Mouse (Mus musculus): ENCODE data around the gene Ahsg. TPM values are rescaled to one million over a fixed set of nuclear protein-coding genes. Genes with fewer than 3 reads are reported as not detected.

Gene Ahsg
- polyA plus RNA-seq, 2 experiments from 2014 or later = not detected

DNA sequence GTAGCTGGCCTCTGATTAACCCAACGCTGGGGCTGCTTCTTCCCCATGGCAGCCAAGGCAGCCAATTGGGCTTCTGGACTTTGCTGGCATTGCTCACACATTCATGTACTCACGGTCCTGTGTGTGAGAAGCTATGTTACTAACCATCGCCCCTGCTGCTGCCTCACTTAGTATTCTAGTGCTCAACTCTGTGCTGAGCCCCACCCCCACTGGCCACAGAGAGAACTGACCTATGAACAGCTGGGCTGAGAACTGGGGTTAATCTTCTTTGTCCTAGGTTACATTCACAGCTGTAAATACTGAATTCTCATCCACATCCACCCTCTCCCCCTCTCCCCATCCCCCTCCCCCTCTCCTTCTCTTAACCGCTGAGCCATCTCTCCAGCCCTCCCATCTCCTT, 2.2 kb upstream of the Ahsg start:
- no peak for ATAC-seq

DNA sequence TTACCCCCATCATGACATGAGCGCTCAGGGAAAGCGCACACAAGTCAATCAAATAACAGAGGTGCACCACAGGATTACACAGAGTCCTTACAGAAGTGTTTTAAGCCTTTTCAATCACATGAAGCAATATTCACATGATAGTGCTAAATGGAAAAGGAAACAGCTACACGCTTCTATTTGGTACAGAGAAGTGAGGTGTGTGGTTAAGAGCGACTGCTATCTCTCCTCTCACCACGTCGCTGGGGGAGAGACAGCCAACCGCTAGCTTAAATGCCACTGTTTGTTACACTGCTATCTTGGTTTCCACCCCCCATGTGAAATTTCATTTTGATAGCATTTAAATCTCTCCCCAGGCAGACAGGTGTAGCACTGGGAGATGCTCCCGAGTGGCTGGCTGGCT, 1.4 kb upstream of the Ahsg start:
- ATAC-seq = no peak

DNA sequence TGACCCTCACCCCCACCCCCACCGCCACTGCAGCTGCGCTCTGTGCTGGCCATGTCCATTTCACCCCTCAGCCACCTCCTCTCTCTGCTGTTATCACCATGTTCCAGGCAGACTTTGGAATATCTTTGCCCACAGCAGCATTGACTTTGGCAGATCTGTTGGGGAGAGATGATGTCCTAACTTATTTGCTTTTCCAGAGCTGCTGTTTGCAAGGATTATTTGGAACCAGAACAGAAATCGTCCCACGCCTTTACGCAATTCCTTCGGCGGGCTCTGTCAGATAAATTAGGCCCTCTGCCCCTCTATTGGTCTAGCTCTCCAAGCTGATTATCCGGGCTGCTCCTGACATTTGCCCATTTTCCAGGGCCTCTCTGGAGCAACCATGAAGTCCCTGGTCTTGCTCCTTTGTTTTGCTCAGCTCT, 667 bp downstream of the Ahsg start:
- no peak for ATAC-seq

DNA sequence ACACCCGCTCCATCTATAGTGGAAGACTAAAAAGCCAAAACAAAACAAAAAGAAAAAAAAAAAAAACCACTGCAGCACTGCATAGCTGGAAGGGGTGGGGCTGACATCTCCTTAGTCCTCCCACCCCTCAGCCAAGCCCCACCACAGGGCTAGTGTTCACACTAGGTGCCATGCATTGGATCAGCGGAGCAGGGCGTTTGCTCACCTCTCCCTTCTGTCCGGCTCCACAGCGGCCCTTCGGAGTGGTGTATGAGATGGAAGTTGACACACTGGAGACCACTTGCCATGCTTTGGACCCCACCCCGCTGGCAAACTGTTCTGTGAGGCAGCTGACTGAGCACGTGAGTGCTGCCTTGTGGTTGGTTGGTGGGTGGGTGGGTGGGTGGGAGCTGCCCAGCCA, 3.0 kb downstream of the Ahsg start:
- no peak for ATAC-seq

DNA sequence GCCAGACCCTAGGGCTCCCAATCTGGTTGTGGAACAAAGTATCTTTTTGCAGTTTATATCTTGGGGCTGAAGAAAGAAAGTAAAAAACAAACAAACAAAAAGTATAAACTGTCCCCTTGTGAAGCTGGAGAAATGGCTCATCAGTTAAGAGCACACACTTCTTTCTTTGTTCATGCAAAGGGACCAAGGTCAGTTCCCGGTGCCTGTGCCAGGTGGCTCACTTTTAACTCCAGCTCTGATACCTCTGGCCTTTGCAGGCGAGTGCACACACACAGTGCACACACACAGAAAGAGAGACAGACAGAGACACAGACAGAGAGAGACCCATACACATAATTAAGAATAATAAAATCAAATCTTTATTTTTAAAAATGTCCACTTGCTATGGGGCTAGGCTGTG, 5.5 kb downstream of the Ahsg start:
- ATAC-seq = no peak

DNA sequence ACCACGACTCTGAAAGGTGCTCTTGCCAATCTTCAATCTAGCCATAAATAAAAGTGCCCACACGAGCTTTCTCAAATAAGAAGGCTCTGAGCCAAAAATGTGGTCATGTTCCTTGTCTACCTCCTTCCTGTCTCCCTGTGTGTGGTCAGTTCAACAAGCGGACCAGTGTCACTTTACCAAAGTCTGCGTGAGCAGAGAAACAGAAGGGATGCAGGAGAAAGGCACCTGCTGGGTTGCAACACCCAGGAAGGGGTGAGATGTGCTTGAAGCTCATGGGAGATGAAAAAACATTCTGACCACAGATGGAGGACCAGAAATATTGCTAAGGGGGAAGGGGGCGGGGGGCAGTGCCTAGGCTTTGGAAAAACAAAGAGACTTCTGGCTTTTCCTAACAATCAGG, 8.3 kb downstream of the Ahsg start:
- ATAC-seq = no peak

DNA sequence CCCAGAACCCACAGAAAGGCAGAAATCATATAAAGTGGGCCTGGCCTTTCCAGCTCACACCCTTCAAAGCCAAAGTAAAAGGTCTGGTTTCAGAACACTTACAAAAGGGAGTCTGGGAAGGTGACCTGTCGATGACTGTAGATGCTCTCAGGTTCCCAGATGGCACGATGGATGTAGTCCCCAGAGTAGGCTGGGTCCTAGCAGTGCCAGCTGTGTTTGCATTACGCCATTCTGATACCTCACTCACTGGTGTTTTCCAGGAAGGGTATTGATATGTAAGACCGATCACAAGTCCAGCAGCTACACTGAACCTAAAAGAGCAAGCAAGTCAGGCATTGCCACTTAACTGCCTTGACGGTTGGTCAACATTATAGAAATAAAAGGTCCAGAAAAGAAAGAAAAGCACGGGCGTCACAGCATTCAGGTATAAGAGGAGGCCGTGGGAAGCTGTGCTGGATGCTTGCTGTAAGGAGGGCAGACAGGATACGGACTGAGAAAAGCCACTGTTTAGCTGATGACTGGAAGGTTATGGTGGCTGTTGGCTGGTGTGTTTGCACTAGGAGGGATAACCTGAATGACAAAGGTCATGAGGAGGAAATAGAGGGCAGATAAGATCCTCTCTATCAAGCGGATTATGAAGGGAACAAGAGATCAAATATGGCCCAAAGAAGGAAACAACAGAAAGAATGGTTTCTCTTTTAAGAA, 8.9 kb downstream of the Ahsg start:
- ATAC-seq = no peak

DNA sequence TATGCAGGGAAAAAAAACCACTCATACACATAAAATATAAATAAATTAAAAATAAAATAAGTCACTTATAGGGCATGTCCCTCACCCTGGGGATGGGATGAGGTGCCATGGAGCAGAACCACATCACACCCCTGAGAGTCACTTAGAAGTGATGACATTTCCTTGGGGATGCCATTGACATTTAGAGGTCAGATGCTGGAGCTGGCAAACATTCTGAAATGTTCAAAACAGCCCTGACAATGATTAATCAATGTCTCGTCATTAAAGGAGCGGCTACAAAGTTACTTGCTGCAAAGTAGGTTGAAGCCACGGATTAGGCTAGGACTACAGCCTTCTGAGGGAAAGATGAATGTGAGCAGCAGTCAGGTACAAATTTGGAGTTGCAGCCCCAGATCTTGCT, 10.2 kb downstream of the Ahsg start:
- ATAC-seq = no peak

DNA sequence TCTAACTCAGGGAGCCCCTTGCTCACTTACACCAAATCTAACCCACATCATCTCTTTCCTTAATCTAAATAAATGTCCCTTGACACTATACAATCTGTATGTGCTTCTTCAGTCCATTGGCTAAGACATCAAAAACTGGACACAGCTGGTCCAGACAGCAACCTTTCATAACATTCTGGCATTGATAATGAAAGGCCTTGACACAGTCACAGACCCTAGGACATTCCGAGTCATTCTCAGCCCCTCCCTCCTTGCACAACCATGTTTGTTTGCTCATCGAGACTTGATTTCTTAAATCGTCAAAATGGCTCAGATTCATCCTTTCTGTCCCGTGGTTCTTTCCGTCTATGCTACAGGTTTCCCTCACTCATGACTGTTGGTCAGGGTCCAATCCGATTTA, 18.2 kb downstream of the Ahsg start:
- no peak for ATAC-seq

DNA sequence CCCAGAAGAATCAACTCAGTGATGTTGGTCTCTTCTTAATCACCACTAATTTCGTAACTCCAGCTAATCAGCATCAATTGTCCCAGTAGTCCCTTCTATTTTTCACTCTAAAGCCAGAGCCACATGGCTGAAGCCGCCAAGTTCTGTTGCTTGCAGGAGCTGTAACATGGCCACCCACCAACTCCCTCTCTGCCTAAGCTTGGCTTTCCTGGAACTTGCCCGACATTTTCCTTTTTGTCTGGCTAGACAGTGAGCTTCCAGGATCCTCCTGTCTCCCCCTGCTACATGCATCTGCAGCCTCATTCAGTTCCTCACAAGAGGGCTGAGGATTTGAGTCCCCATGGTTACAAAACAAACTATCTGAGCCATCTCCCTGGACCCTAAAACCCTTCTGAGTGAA, 20.9 kb downstream of the Ahsg start:
- no peak for ATAC-seq

DNA sequence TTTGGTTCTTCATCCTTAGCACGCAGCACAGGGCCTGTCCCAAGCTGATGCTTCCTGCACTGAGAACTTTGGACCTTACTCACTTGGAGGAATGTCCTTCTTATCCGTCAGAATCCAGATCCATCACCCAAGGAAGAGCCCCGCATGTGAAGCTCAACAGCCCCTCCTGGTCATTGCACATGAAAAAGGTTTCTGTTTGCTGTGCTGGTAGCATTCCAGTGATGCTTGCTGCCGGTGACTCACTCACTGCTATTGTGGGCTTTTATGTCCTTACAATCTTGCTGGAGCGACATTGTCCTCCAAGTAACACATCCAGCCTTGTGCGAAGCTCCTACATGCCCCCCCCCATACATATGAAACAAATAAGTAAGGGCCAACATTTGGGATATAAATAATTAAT, 21.8 kb downstream of the Ahsg start:
- ATAC-seq = no peak

DNA sequence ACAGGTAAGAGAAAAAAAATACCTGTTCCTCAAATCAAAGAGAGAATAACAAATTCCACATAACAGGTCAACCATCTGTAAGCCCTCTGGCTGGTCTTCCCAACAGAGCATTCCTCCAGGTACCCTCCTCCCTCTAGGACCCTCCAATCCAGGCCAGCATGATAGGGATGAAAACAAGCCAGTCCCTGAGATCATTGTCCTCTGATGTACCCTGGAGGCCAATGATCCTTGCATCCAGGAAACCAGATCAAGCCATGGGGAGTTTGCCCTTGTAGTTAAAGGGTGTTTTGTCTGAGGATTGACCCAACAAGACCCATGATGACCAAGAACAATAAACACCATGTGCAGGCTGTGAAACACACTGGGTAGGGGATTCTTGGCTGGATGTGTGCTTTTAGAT, 23.2 kb downstream of the Ahsg start:
- no peak for ATAC-seq

DNA sequence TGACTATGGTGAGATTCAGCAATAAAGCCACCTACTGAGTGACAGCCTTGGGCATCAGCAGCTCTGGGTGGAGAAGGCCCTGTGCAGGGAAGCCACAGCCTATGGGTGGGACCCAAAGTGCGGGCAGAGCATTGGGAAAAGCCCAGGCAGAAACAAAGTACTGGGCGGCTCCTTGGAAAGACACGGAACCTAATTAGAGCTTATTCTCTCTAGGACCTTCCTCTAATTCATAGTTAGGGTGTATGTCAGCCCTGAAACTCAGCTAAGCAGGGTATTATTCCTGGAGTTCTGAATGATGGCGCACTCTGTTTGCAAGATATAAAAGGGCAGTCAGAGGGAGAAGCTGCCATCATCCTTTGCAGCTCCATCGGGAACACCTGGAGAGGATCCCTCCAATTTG, 27.0 kb downstream of the Ahsg start, which contains the start of gene Fetub:
Gene Fetub, plus strand, starts transcription at position 301 of the 400 bp plus-strand sequence.
- no peak for ATAC-seq

DNA sequence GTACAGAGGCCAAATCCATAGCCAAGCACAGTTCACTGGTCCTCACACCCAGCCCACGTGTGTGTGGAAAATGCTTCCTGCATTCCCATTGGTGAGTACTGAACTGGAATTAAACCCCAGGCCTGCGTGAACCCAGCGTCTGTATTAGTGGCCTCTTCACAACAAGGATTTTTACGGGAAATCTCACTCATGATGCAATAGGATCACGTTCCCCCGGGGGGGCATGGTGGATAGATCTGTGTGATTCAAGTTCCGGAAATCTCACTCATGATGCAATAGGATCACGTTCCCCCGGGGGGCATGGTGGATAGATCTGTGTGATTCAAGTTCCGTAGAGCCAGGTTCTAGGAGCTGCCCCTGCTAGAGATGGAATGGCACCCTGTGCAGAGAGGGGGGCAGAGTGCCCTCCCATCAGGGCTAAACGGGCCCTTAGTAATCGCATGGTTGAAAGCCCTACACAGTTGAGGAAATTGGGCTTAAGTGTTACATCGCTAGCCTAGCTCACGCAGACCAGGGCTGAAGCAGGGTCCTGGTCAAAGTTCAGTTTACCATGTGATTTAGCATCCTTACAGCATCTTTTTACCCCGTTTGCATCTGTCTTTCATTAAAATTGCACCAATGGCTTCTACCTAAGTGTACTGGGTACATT, 27.7 kb downstream of the Ahsg start:
- no peak for ATAC-seq

DNA sequence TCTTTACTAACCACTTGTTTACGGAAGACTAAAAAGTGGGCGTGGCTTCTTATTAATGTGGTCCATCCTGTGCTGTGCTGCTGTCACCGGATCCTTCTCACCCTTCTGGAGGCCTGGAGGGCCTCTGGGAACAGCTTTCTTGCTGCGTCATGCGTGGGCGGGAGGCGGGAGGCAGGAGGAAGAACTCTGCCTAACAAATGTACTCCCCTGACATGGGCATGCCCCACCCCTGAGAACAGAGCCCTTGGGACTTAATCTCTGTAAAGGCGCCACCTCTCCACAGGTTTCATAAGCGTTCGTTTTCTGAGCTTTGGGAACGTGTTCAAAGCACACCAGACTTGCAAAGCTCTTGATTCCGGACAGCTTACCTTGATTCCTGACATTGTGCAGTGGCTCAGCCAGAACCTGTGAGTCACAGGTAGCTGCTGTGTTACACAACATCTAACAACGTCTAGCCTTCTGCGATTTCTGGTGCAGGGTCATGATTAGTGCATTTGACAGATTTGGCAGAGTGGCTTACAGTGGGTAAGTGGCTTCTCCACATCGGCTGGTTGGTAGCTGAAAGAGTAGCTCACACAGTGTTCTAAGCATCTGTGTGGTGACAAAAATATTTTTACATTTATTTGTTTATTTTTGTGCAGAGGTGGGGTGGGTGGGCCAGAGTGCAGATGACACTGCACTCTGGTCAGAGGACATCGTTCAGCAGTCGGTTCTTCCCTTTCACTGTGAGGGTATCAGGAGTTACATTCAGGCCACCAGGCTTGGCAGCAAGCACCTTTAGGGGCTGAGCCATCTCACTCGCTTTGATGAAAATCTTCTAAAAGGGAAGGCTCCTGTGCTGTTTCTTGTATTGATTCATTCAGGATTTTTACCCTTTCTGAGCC, 29.1 kb downstream of the Ahsg start:
- peak; percentile 56 for ATAC-seq

DNA sequence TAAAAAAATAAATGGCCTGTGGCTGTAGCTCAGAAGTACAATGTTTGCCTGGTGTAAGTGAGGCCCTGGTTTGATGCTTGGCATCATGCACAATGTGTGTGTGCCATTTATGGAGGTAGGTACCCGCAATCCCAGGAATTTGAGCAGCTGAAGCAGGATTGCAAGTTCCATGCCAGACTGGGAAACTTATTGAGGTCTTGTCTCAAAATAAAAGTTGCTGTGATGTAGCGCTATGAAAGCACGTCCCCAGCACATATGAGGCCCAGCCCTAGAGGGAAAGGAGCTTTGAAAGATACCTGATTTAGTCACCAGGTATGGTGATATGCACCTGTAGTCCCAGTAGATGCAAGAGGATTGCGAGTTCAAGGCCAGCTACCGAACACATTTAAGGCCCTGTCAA, 30.7 kb downstream of the Ahsg start:
- no peak for ATAC-seq

DNA sequence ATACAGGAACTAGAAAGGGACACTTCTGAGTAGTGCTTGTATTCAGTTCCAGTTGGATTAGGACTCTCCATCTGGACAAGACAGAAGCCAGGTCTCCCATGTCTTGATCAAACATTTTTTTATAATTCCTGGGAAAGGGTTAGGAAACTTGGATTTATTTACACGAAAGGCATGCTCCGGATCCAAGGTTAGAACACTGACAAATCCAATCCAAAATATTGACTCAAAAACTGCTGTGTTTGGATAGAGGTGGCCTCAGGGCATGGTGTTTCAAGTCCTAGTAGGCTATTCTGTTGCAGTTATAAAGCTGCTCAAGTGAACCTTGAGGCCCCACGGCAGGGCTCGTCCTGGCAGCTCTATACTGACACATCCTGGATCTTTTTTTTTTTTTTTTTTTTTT, 31.4 kb downstream of the Ahsg start:
- ATAC-seq = no peak

DNA sequence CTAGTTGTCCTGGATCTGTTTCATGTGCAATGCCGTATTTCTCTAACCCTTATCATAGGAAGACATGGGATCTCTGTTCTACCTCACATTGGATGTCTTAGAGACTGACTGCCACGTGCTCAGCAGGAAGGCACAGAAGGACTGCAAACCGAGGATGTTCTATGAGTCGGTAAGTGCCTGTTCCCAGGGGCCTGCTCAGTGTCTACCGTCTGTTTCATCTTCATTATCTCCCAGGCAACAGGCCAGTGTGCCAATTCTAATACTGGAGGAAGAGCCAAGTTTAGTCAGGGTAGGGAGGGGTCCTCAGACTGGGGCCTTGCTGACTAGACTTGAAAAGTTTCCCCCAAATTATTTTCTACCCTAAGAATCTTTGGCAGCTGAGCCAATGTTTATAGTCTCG, 38.5 kb downstream of the Ahsg start:
- ATAC-seq = no peak

DNA sequence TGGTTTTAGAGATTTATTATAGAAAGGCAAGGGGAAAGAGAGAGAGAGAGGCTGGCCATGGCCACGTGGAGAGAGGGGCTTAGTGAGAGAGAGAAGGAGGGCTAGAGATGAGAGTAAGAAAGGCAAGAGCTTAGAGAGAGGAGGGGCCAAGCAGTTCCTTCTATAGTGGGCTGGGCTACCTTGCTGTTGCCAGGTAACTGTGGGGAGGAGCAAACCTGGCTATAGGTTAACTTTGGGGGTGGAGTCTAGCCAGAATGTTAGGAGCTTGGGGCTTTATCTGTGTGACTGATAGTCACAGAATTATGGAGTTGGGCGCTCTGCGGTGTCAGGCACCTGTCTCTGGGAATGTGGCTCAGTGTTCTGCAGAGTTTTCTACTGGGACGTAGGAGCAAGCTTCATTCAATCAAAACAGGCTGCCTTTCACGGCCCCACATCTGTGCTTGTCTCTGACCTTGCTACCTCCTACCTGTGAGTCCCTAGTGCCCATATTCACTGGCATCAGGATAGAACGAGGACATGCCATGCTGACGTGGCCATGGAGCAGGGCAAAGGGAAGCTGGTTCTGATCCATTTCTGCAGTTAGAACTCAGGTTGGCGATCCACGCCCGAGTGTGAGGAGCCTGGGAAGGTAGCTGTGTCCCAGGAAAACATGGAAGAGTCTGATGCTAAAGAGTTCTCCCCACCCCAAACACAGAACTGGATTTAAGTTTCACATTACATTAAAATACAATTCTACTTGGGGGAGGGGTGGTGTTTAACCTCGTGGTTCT, 40.5 kb downstream of the Ahsg start:
- no peak for ATAC-seq

DNA sequence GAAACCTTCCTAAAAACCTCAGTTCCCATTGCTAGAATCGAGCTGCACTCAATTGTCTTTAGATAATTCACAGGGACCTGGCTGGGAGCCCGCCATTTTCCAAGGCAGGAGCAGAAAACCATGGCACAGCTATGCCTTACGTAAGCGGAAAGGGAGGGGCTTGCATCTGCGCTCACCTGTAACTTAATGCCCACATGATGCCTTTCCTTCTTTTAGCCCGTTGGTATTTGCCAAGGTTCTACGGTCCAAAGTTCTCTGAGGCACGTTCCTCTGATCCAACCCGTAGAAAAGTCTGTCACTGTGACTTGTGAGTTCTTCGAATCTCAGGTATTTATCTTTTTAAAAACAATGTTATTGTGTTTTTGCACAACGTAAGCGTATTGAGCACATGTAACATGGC, 46.6 kb downstream of the Ahsg start:
- ATAC-seq = no peak

DNA sequence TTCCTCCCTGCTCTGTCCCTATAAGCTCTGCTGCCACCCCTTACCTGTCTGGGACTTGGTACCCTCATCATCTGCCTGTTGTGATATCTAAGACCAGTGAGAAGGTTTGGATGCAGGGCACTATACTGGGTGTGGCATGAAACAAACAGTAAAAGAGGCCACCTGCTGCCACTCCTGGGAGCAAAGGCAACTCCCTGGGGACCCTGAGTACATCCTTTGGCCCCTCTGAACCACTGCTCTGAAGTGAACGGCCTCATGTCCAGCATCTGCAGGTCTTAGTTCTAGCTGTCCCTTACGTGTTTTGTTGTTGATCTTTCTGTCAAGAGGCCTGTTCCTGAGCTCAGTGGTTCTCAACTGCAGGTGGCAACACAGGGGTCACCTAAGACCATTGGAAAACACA, 47.5 kb downstream of the Ahsg start:
- no peak for ATAC-seq

DNA sequence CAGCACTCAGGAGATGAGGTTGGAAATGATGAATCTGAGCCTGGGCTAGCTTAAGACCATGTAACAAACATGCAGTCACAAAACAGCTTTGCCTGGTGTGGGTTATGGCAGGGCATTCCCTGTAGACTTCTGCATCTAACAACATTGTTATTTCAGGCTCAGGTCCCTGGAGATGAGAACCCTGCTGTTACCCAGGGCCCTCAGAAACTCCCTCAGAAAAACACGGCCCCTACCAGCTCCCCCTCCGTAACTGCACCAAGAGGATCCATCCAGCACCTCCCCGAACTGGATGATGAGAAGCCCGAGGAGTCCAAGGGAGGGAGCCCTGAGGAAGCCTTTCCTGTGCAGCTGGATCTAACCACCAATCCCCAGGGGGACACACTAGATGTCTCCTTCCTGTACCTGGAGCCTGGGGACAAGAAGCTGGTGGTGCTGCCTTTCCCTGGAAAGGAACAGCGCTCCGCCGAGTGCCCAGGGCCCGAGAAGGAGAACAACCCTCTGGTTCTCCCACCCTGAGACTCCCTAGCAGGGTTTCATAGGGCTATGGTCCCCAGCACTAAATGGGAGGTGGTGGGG, 48.1 kb downstream of the Ahsg start:
- ATAC-seq = no peak

Measured in CD4-positive, CD25-positive, alpha-beta regulatory T cell, adult 4 months (primary cell).